Mouse (Mus musculus) kidney, adult 11 months (tissue): Measurements from ENCODE around the gene Cdk19.
A peak's percentile ranks its signal among the peaks of the same experiment; 100 is the strongest.
"Not testable (repeated sequence)": the region's sequence is repeated elsewhere in the genome, so short reads cannot be mapped to it uniquely, and the experiment has no call there.

ENCODE experiments used
- DNase-seq: peaks from one replicate; pipeline ENCODE4 v3.0.0; 2022

The Cdk19 gene

DNA sequence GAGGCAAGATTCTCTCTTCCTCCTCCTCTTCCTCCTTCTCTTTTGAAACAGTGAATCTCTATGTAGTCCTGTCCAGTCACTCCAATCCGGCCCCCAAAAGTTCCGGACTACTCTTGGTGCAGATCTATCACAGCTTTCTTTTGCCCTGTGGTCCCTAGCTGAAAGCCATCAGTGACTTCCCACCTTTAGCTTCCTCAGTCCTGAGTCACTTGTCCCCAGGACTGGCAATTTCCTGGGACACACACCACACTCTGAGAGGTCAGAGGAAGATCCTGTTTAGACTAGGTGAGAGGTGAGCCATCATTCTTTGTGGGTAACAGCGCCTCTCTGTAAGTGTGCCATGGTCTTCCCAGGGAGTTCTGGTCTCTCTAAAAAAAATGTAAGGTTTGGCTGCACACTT, 187.6 kb downstream of the Cdk19 start:
- no peak for DNase-seq

DNA sequence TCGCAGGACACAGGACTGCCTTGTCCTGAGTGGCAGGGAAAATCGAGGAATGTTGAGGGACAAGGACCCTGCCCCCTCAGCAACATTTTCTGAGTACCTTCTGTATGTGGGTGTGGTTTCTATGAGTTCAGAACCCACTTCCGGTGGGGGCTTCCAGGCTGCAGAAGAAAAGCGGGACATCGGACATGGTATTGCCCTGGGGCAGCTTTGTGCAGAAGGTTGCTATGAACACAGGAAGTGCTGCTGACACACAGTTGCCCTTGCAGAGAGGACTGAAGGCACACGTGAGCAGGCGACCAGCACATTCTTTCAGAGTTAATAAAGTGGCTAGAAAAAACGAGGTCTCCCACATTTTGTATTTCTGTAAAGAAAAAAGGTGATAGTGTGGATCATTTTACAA, 188.2 kb downstream of the Cdk19 start:
- DNase-seq: no peak

DNA sequence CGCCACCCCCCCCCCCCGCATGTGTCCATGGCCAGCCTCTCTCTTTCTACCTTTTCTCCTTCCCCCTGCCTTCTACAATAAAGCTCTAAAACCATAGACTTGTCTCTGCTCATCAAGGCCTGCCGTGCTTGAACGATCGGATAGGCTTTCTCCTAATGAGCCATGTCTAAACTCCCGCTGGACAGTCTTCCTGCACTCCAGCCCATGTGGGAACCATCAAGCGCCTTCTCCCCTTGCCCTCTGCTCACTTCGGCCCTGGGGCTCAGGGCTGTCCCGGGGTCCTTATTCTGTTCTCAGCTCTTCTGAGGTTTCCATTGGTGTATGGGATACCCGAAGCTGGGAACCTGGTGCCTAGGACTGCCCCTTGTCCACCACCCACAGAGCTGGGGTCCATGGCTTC, 189.3 kb downstream of the Cdk19 start:
- DNase-seq: no peak

DNA sequence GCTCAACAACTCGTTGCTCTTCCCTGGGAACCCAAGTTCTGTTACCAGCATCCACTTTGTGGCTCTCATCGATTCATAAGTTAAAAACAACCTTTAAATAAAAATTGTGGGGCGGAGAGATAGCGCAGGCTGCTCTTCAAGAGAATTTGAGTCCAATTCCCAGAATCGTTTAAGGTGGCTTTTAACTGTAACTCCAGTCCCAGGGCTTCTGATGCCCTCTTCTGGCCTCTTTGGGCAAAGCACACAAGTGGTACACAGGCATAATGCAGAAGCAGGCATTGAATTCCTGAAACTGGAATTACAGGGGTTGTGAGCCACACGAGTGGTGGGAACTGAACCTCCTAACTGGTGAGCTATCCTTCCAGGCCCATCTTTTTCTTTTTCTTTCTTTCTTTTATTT, 190.3 kb downstream of the Cdk19 start:
- peak; percentile 38 for DNase-seq

DNA sequence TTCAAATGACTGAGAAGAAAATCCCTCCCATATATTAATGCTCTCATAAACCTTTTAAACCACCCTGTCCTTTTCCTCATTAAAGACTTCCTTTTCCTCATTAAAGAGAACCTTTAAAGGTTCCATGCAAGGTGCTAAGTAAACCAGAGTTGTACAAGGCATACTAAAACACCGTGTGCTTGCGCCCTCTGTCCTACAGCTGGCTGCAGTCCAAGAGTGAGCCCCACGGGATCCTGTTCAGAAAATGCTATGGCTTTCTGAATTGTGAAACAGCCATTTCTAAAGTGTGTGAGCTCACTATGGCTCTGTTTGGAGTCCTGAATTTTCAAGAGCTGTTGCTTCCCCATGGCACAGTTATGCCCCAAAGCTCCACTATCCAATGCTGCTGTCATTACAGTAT, 191.3 kb downstream of the Cdk19 start:
- DNase-seq: no peak

DNA sequence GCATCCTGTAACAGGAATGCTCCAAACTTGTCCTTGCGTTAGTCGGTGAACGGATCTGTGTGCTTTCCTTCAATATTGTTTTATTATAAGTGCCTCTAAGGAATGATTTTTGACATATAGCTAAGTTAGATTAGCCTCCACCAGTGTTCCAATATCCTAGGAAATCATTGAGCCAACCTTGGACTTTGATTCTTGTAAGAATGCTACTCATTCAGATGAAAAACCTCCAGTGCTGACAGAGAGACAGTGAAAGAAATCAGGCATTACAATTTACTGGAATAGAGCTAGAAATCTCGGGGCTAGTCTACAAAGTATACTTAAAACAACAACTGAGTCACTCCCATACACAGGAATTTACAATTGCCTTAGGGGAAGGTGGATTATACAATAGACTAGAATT, 193.2 kb downstream of the Cdk19 start:
- not testable (repeated sequence) for DNase-seq
